Mouse (Mus musculus): Measurements from ENCODE around the gene Efcc1.

The Efcc1 gene

DNA sequence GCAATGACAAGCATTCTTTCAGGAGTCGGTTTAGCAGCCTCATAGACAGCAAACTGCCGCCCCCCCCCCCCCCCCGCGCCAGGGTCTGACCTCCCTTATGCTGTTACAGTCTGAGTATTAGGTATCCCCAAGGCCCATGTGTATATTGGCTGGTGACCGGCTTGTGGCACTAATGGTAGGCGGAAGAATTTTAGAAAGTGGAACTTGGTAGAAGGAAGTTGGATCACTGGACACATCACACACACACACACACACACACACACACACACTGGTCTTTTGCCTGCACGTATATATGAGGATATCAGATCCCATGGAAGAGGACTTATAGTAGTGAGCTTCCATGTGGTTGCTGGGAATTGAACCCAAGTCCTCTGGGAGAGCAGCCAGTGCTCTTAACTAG, 71.8 kb downstream of the Efcc1 start:
- in situ Hi-C loops (cut with MboI, MseI) = no loop called here

DNA sequence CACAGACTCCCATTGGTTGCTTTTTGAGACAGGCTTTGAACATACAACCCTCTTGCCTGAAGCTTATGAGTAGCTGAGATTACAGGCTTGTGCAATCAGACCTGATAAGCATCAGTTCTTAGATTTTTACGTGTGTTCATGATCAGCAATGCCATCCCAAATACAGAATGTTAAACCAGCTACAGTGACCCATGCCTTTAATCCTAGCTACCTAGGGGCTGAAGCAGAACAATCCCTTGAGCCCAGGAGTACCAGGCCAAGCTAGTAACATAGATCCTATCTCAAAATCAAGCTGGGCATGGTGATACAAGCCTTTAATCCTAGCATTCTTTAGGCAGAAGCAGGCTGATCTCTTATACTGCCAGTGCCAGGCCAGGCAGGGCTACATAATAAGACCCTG, 73.4 kb downstream of the Efcc1 start:
- in situ Hi-C loops (cut with MboI, MseI) = no loop called here

DNA sequence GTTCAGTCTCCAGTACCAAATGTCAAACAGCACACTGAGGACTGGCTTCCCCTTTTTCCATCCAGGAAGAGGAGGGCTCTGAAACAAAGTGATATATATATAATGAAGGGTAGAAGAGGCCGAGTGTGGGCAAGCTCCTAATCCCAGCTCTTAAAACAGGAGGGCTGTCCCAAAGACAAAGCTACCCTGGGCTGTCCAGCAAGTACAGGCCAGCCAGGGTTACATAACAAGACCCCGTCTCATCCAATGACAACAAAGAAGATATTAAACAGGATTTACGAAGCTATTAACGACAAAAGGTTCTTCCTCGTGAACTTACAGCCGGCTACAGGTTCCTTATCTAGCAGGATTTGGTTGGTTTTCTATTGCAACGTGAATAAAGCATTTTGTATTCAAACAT, 74.2 kb downstream of the Efcc1 start:
- in situ Hi-C loops (cut with MboI, MseI) = no loop called here

DNA sequence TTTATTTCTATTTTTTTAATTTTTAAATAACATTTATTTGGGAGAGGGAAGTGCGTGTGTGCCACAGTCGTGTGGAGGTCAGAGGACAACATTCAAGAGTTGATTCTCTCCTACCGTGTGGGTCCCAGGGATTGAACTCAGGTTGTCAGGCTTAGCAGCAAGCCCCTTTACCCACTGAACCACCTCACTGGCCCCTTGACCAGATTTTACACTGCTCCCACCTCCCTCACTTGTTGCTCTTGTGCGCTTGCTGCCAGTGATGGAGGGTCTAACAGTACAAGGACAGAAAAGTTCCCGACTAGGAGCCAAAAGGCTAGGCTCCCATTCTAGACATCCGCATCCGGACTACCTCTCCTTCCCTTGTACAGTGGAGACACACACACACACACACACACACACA, 74.8 kb downstream of the Efcc1 start:
- in situ Hi-C loops (cut with MboI, MseI) = no loop called here
